Mouse (Mus musculus) kidney, postnatal 0 days (tissue): Measurements from ENCODE around the gene Unc45b. TPM values are rescaled to one million over a fixed set of nuclear protein-coding genes. Genes with fewer than 3 reads are reported as not detected.

Experiments
- ATAC-seq: fragments of 200-750 bp; cut with Nextera tagmentation; replicated peaks from 2 replicates; pipeline ENCODE4 v1.8.0; 2017; ENCODE audit warnings: low read depth, moderate number of reproducible peaks, moderate TSS enrichment, moderate library complexity; ENCODE audit not compliant: low FRiP score
- DNase-seq: peaks from one replicate; pipeline ENCODE4 v3.0.0-alpha.2; 2016; ENCODE audit warnings: low spot score
- H3K27ac ChIP-seq: fragments of 300-500 bp; sonication (generic); 2 replicates; pipeline ENCODE4 v1.5.1; 2014; ENCODE audit warnings: mild to moderate bottlenecking
- H3K27me3 ChIP-seq: fragments of 300-500 bp; sonication (generic); 2 replicates; pipeline ENCODE4 v1.6.1; 2014; ENCODE audit warnings: low read length, mixed read lengths; ENCODE audit not compliant: insufficient read depth
- H3K36me3 ChIP-seq: fragments of 300-500 bp; sonication (generic); 2 replicates; pipeline ENCODE4 v1.6.1; 2014; ENCODE audit warnings: low read length, mixed read lengths; ENCODE audit not compliant: insufficient read depth
- H3K4me1 ChIP-seq: fragments of 300-500 bp; sonication (generic); replicated peaks from 2 replicates; pipeline ENCODE4 v1.6.1; 2014; ENCODE audit warnings: antibody characterized with exemption, low read length, mixed read lengths; ENCODE audit not compliant: insufficient read depth
- H3K4me2 ChIP-seq: fragments of 300-500 bp; sonication (generic); 2 replicates; pipeline ENCODE4 v1.6.1; 2014; ENCODE audit warnings: mild to moderate bottlenecking, low read length, moderate library complexity, mixed read lengths
- H3K4me3 ChIP-seq: fragments of 300-500 bp; sonication (generic); replicated peaks from 2 replicates; pipeline ENCODE4 v1.5.1; 2014; ENCODE audit warnings: low read depth, low read length
- H3K9ac ChIP-seq: fragments of 300-500 bp; sonication (generic); 2 replicates; pipeline ENCODE4 v1.6.1; 2014; ENCODE audit warnings: low read depth, low read length
- H3K9me3 ChIP-seq: fragments of 300-500 bp; sonication (generic); replicated peaks from 2 replicates; pipeline ENCODE4 v1.6.1; 2016; ENCODE audit warnings: low read length, inconsistent platforms, mixed read lengths
- CTCF ChIP-seq: IDR thresholded peaks from 2 replicates; pipeline ENCODE4 v1.5.1; 2016; ENCODE audit warnings: antibody characterized with exemption, low read depth, mild to moderate bottlenecking, moderate library complexity
- WGBS: fragments of 180-500 bp; shearing (Covaris S2); extraction: QIAGEN DNeasy Blood & Tissue Kit; methylation state at CpG from one replicate; pipeline ENCODE4 v1.1.7; 2014; 5-methylcytosine and 5-hydroxymethylcytosine counted together
- polyA plus RNA-seq: library from polyadenylated mRNA; unstranded; fragments of >200 nt; fragmentation: Nextera tagmentation; extraction: Ambion mirVana; gene quantifications from 2 replicates; pipeline ENCODE4 v1.2.1, GENCODE M21; 2015

The Unc45b gene
- polyA plus RNA-seq, 1 experiment from 2014 or later, result 7.1 TPM

GRCm38 (mm10) chr11:82866850-82867564, 43.3 kb upstream of the Unc45b start:
- H3K4me1 ChIP-seq, result no peaks in the 10 kb centered on the region
- no peaks in the 10 kb centered on the region for H3K36me3 ChIP-seq
- ATAC-seq, result no peak
- H3K27ac ChIP-seq, result no peak overlapping the region
- no peak overlapping the region for H3K9ac ChIP-seq
- WGBS, result 38% methylated on average over 7 of the region's 7 CpGs
- no peak for DNase-seq
- TF ChIP-seq CTCF, result no peak
- H3K4me2 ChIP-seq, result no peak overlapping the region
- no peaks in the 10 kb centered on the region for H3K9me3 ChIP-seq
- H3K27me3 ChIP-seq, result no peaks in the 10 kb centered on the region
- H3K4me3 ChIP-seq, result no peak overlapping the region

DNA sequence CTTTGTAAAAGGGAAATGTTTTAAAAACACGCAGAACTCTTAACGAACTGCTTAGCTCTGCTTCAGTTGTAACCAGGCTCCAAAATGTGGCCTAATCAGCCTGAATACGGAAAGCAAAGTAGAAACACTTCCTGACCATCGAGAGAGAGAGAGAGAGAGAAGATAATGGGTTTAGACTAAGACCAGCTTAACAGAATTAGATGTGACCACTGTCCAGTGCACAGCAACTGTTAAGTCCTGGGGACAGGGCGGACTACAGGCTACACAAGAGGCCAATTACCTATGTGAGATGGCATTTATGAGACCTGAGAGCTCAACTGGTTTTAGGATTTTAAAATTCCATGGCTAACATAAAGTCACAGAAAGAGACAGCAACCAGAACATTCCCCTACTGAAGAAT, 42.4 kb upstream of the Unc45b start:
- H3K27me3 ChIP-seq, result no peaks in the 10 kb centered on the region
- H3K4me1 ChIP-seq, result no peaks in the 10 kb centered on the region
- H3K4me2 ChIP-seq, result no peak overlapping the region
- WGBS, result 79% methylated on average over 5 of the region's 5 CpGs
- H3K9me3 ChIP-seq, result no peaks in the 10 kb centered on the region
- H3K4me3 ChIP-seq, result no peak overlapping the region
- H3K9ac ChIP-seq, result no peak overlapping the region
- no peak overlapping the region for H3K27ac ChIP-seq
- no peak for TF ChIP-seq CTCF
- no peaks in the 10 kb centered on the region for H3K36me3 ChIP-seq
- DNase-seq (no peak), ATAC-seq (no peak)

GRCm38 (mm10) chr11:82869506-82870172, 40.7 kb upstream of the Unc45b start:
- H3K9ac ChIP-seq, result 0 out of 2 replicates have a peak overlapping the region, but pooled peaks have one; percentile 85
- TF ChIP-seq CTCF, result no peak
- H3K27me3 ChIP-seq, result no peaks in the 10 kb centered on the region
- WGBS, result 44% methylated on average over 9 of the region's 9 CpGs
- no peaks in the 10 kb centered on the region for H3K4me1 ChIP-seq
- no peaks in the 10 kb centered on the region for H3K9me3 ChIP-seq
- DNase-seq, result no peak
- peak overlapping the region; percentile 91 for H3K4me3 ChIP-seq
- no peaks in the 10 kb centered on the region for H3K36me3 ChIP-seq
- H3K4me2 ChIP-seq, result peak overlapping the region; percentile 79
- no peak for ATAC-seq
- peak overlapping the region; percentile 94 for H3K27ac ChIP-seq

GRCm38 (mm10) chr11:82870173-82871030, 39.9 kb upstream of the Unc45b start:
- Histone ChIP-seq H3K4me3 (peak overlapping the region; percentile 91), H3K27ac (peak overlapping the region; percentile 94), H3K27me3 (no peaks in the 10 kb centered on the region), H3K9me3 (no peaks in the 10 kb centered on the region), H3K4me2 (peak overlapping the region; percentile 79), H3K36me3 (no peaks in the 10 kb centered on the region), H3K4me1 (no peaks in the 10 kb centered on the region), H3K9ac (peak overlapping the region; percentile 85)
- ATAC-seq (peak; percentile 79), DNase-seq (peak; percentile 82)
- WGBS, result under 1% methylated on average over 36 of the region's 36 CpGs
- 0 out of 2 replicates have a peak, but pooled peaks have one; percentile 1 for TF ChIP-seq CTCF

- H3K27ac ChIP-seq, result peak within 1 kb of the TSS; percentile 94
- peak within 1 kb of the TSS; percentile 79 for H3K4me2 ChIP-seq
- H3K36me3 ChIP-seq, result no peaks in the 10 kb centered on the region
- peak within 1 kb of the TSS; percentile 85 for H3K9ac ChIP-seq
- TF ChIP-seq CTCF, result peak; percentile 81
- ATAC-seq (peak; percentile 91), DNase-seq (peak; percentile 97)
- no peaks in the 10 kb centered on the region for H3K27me3 ChIP-seq
- no peaks in the 10 kb centered on the region for H3K9me3 ChIP-seq
- H3K4me1 ChIP-seq, result no peaks in the 10 kb centered on the region
- WGBS, result under 1% methylated on average over 43 of the region's 43 CpGs
- H3K4me3 ChIP-seq, result peak within 1 kb of the TSS; percentile 91
These were observed 39.3 kb upstream of the Unc45b start, which contains the start of gene Rffl for GRCm38 (mm10) chr11:82871031-82871446. Rffl (minus strand) TSS chr11:82871210.

DNA sequence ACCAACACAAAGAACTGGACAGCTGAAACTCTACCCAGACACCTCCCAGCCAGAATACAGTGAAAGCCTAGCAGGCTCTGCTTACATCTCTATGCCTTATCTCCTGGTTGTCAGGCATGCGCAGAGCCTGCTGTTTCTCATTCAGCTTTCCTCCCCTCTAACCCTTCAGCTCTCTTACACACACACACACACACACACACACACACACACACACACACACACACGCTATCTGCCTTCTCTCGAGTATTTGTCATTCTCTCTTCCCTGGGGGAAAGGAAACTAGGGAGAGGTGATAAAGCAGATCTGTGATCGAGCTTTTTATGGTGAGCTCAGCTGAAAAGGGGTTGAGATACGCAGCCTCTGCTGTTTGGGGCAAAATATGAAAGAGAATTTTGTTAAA, 35.4 kb upstream of the Unc45b start:
- H3K27me3 ChIP-seq, result no peaks in the 10 kb centered on the region
- H3K4me3 ChIP-seq, result no peak overlapping the region
- no peak overlapping the region for H3K27ac ChIP-seq
- ATAC-seq (no peak), DNase-seq (no peak)
- no peak for TF ChIP-seq CTCF
- H3K4me1 ChIP-seq, result no peaks in the 10 kb centered on the region
- no peaks in the 10 kb centered on the region for H3K9me3 ChIP-seq
- H3K9ac ChIP-seq, result no peak overlapping the region
- 65% methylated on average over 5 of the region's 5 CpGs for WGBS
- no peak overlapping the region for H3K4me2 ChIP-seq
- no peaks in the 10 kb centered on the region for H3K36me3 ChIP-seq
